Mouse (Mus musculus): ENCODE data around the gene Rimkla. TPM values are rescaled to one million over a fixed set of nuclear protein-coding genes. Genes with fewer than 3 reads are reported as not detected.

Gene Rimkla
- polyA plus RNA-seq, 1 experiment from 2014 or later, result 6.5 TPM

DNA sequence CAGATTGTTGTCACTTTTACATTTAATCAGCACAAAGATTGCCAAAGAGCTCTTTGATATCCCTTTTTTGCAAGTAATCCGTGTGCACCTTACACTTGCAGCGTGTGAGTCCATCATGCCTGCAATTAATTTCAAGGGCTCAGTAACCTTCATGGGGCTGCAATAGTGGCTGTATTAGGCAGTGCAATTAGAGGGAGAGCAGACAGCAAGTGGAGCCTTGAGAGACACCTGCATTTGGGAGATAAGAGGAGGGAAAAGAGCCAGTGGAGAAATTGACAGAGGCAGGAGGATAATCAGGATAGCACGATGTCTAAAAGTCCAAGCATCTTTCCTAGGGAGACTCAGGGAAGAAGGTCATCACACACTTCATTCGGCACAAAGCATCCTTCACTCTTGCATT, 31.1 kb upstream of the Rimkla start:
- no peaks in the 10 kb centered on the region for H3K36me3 ChIP-seq
- H3K4me2 ChIP-seq, result no peak overlapping the region
- ATAC-seq (ENCODE audit: insufficient number of reproducible peaks, low FRiP score), result no peak
- no peak overlapping the region for H3K9ac ChIP-seq
- no peak overlapping the region for H3K27ac ChIP-seq (ENCODE audit: poor library complexity, severe bottlenecking)
- H3K27me3 ChIP-seq (replicated peaks), result no peaks in the 10 kb centered on the region
- H3K4me3 ChIP-seq, result no peak overlapping the region
- H3K4me1 ChIP-seq (replicated peaks), result no peaks in the 10 kb centered on the region
- H3K9me3 ChIP-seq (replicated peaks), result no peaks in the 10 kb centered on the region
- 73% methylated on average over 4 of the region's 4 CpGs for WGBS

DNA sequence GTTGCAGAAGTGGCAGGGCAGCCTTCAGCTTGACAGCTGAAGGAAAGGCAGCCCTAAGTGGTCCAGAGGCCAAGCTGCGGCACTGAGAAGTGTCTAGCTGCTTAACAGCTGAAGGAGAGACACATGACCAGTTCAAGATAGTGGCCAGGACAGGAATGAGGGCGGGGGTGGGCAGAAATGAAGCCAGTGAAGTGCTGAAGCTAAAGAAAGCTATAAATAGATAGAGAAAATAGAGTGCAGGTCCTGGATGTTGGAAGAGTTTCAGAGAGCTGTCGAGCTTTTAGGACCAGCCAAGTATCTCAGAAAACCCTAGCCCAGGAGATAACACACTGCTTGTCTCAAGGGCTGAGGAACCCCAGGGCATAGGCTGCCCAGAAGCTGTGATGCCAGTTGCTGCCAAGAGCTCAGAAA, 20.3 kb upstream of the Rimkla start:
- peak overlapping the region; percentile 52 for H3K4me2 ChIP-seq
- no peaks in the 10 kb centered on the region for H3K27me3 ChIP-seq (replicated peaks)
- no peak overlapping the region for H3K9ac ChIP-seq
- 6% methylated on average over 3 of the region's 3 CpGs for WGBS
- H3K4me1 ChIP-seq (replicated peaks), result peaks cover 17% of the 10 kb centered on the region
- H3K9me3 ChIP-seq (replicated peaks), result no peaks in the 10 kb centered on the region
- ATAC-seq (ENCODE audit: insufficient number of reproducible peaks, low FRiP score), result peak; percentile 85
- H3K4me3 ChIP-seq, result no peak overlapping the region
- H3K36me3 ChIP-seq, result no peaks in the 10 kb centered on the region
- H3K27ac ChIP-seq (ENCODE audit: poor library complexity, severe bottlenecking), result peak overlapping the region; percentile 91

DNA sequence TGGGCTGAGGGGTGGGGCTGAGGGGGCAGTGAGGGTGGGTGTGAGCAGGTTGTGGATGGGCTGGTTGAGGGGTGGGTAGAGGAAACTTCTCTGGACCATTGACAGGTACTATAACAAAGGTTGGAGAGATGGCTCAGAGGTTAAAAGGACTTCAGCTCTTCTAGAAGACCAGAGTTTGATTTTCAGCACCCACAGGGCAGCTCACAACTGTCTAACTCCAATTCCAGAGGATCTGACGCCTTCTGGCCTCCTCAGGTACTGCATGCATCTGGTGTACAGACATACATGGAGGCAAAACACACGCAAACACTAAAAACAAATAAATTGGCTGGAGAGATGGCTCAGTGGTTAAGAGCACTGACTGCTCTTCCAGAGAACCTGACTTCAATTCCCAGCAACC, 19.2 kb upstream of the Rimkla start:
- 72% methylated on average over 2 of the region's 2 CpGs for WGBS
- no peaks in the 10 kb centered on the region for H3K27me3 ChIP-seq (replicated peaks)
- no peak overlapping the region for H3K9ac ChIP-seq
- no peak overlapping the region for H3K27ac ChIP-seq (ENCODE audit: poor library complexity, severe bottlenecking)
- ATAC-seq (ENCODE audit: insufficient number of reproducible peaks, low FRiP score), result no peak
- H3K4me1 ChIP-seq (replicated peaks), result peaks cover 17% of the 10 kb centered on the region
- no peak overlapping the region for H3K4me3 ChIP-seq
- H3K9me3 ChIP-seq (replicated peaks), result no peaks in the 10 kb centered on the region
- H3K36me3 ChIP-seq, result no peaks in the 10 kb centered on the region
- H3K4me2 ChIP-seq, result no peak overlapping the region

DNA sequence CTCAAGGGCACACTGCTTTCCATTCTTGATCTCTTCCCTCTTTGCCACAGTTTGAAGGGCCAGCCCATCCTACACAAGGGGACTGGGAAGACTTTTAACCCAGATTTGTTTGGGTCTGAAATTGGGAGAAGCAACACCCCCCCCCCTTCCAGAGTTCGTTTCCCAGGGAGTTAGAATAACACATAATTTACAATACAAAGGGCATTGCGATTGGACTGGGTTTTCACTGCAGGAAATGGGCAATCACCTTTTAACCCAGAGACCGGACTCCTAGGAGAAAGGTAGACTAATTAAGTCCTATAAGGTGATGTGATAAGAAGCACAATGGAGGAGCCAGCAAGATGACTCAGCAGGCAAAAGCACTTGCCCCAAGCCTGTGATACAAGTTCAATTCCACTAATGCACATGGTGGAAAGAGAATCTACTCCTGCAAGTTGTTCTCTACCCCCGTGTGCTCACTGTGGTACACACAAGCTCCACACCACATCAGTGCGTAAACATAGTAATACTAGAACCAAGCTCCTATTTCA, 6.0 kb upstream of the Rimkla start:
- H3K4me1 ChIP-seq (replicated peaks), result no peaks in the 10 kb centered on the region
- WGBS, result 71% methylated on average over 5 of the region's 5 CpGs
- H3K9me3 ChIP-seq (replicated peaks), result no peaks in the 10 kb centered on the region
- no peak overlapping the region for H3K4me2 ChIP-seq
- H3K27me3 ChIP-seq (replicated peaks), result peaks cover 29% of the 10 kb centered on the region
- H3K9ac ChIP-seq, result no peak overlapping the region
- no peak for ATAC-seq (ENCODE audit: insufficient number of reproducible peaks, low FRiP score)
- no peak overlapping the region for H3K27ac ChIP-seq (ENCODE audit: poor library complexity, severe bottlenecking)
- no peaks in the 10 kb centered on the region for H3K36me3 ChIP-seq
- H3K4me3 ChIP-seq, result no peak overlapping the region

- WGBS, result 40% methylated on average over 10 of the region's 10 CpGs
- H3K27ac ChIP-seq (ENCODE audit: poor library complexity, severe bottlenecking), result 0 out of 2 replicates have a peak overlapping the region, but pooled peaks have one; percentile 9
Observed at GRCm38 (mm10) chr4:119492933-119493327, 502 bp upstream of the Rimkla start.

DNA sequence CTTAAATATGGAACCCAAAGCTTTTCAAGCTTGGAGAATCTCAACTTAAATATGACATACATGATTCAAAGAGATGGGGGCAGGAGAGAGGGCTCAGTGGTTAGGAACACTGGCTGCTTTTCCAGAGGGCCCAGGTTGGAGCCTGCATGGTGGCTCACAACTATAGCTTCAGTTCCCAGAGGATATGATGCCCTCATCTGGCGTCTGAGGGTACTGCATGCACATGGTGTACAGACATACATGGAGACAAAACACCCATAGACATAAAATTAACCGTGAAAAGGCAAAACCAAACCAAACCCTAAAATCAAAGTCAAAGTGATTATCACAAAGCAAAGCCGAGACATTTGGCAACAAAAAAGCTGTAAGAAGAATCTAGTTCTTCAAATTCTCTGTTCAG, 1.6 kb downstream of the Rimkla start:
- Histone ChIP-seq H3K4me2 (no peak overlapping the region), H3K36me3 (no peaks in the 10 kb centered on the region), H3K4me3 (no peak overlapping the region), H3K27ac (ENCODE audit: poor library complexity, severe bottlenecking) (no peak overlapping the region), H3K9me3 (replicated peaks) (no peaks in the 10 kb centered on the region), H3K27me3 (replicated peaks) (peaks cover 27% of the 10 kb centered on the region), H3K9ac (no peak overlapping the region), H3K4me1 (replicated peaks) (peaks cover 4% of the 10 kb centered on the region)
- no peak for ATAC-seq (ENCODE audit: insufficient number of reproducible peaks, low FRiP score)
- WGBS, result 67% methylated on average over 3 of the region's 3 CpGs

More at GRCm38 (mm10) chr4:119492933-119493327, 502 bp upstream of the Rimkla start:
- Histone ChIP-seq H3K4me1 (replicated peaks) (peaks cover 4% of the 10 kb centered on the region), H3K9ac (peak overlapping the region; percentile 67), H3K4me3 (peak overlapping the region; percentile 63), H3K9me3 (replicated peaks) (no peaks in the 10 kb centered on the region), H3K36me3 (no peaks in the 10 kb centered on the region), H3K27me3 (replicated peaks) (peaks cover 38% of the 10 kb centered on the region), H3K4me2 (peak overlapping the region; percentile 90)
- ATAC-seq (ENCODE audit: insufficient number of reproducible peaks, low FRiP score), result no peak

GRCm38 (mm10) chr4:119489666-119490065, 2.8 kb downstream of the Rimkla start:
- no peaks in the 10 kb centered on the region for H3K36me3 ChIP-seq
- no peak overlapping the region for H3K9ac ChIP-seq
- H3K27ac ChIP-seq (ENCODE audit: poor library complexity, severe bottlenecking), result no peak overlapping the region
- no peak overlapping the region for H3K4me3 ChIP-seq
- peaks cover 4% of the 10 kb centered on the region for H3K4me1 ChIP-seq (replicated peaks)
- 91% methylated on average over 10 of the region's 10 CpGs for WGBS
- H3K27me3 ChIP-seq (replicated peaks), result peaks cover 21% of the 10 kb centered on the region
- H3K9me3 ChIP-seq (replicated peaks), result no peaks in the 10 kb centered on the region
- H3K4me2 ChIP-seq, result no peak overlapping the region
- ATAC-seq (ENCODE audit: insufficient number of reproducible peaks, low FRiP score), result no peak

- Histone ChIP-seq H3K27me3 (replicated peaks) (0 out of 2 replicates have a peak, but pooled peaks cover 5% of the 10 kb centered on the region), H3K36me3 (no peaks in the 10 kb centered on the region), H3K4me2 (no peak overlapping the region), H3K4me3 (no peak overlapping the region), H3K9ac (no peak overlapping the region), H3K9me3 (replicated peaks) (no peaks in the 10 kb centered on the region), H3K27ac (ENCODE audit: poor library complexity, severe bottlenecking) (no peak overlapping the region), H3K4me1 (replicated peaks) (0 out of 2 replicates have a peak, but pooled peaks cover 5% of the 10 kb centered on the region)
- WGBS, result 71% methylated on average over 7 of the region's 7 CpGs
- no peak for ATAC-seq (ENCODE audit: insufficient number of reproducible peaks, low FRiP score)
Observed at GRCm38 (mm10) chr4:119484882-119485281, 7.5 kb downstream of the Rimkla start.

DNA sequence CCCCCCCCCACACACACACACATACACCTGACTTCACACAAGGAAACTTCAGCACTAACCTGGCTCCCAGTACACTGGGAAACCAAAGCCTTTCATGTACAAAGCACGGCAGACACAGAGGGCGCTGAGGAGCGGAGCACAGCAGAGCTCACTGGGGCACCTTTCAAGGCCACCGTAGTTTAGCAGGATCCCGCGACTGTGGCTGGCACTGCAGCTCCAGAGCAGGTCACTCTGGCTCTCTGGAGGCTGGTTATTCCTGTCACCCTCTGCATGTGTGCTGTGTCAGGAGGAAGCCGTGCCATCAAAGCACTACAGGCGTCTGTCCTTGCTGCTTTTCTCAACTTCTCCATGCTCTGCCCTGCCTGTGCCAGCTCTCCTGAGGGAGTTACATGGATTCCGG, 9.4 kb downstream of the Rimkla start:
- WGBS, result 48% methylated on average over 9 of the region's 9 CpGs
- no peaks in the 10 kb centered on the region for H3K36me3 ChIP-seq
- H3K27me3 ChIP-seq (replicated peaks), result 0 out of 2 replicates have a peak, but pooled peaks cover 5% of the 10 kb centered on the region
- H3K9ac ChIP-seq, result no peak overlapping the region
- no peaks in the 10 kb centered on the region for H3K9me3 ChIP-seq (replicated peaks)
- H3K4me1 ChIP-seq (replicated peaks), result 0 out of 2 replicates have a peak, but pooled peaks cover 5% of the 10 kb centered on the region
- ATAC-seq (ENCODE audit: insufficient number of reproducible peaks, low FRiP score), result no peak
- H3K27ac ChIP-seq (ENCODE audit: poor library complexity, severe bottlenecking), result no peak overlapping the region
- no peak overlapping the region for H3K4me2 ChIP-seq
- H3K4me3 ChIP-seq, result no peak overlapping the region

- Histone ChIP-seq H3K9ac (no peak overlapping the region), H3K27ac (ENCODE audit: poor library complexity, severe bottlenecking) (no peak overlapping the region), H3K4me1 (replicated peaks) (peaks cover 8% of the 10 kb centered on the region), H3K36me3 (no peaks in the 10 kb centered on the region), H3K4me3 (no peak overlapping the region), H3K4me2 (no peak overlapping the region), H3K27me3 (replicated peaks) (0 out of 2 replicates have a peak, but pooled peaks cover 3% of the 10 kb centered on the region), H3K9me3 (replicated peaks) (no peaks in the 10 kb centered on the region)
- ATAC-seq (ENCODE audit: insufficient number of reproducible peaks, low FRiP score), result no peak
- WGBS, result 26% methylated on average over 5 of the region's 5 CpGs
Observed at GRCm38 (mm10) chr4:119473150-119473549, 19.3 kb downstream of the Rimkla start.

GRCm38 (mm10) chr4:119472545-119472944, 19.9 kb downstream of the Rimkla start:
- Histone ChIP-seq H3K4me2 (no peak overlapping the region), H3K9me3 (replicated peaks) (no peaks in the 10 kb centered on the region), H3K9ac (no peak overlapping the region), H3K27me3 (replicated peaks) (0 out of 2 replicates have a peak, but pooled peaks cover 5% of the 10 kb centered on the region), H3K4me1 (replicated peaks) (peaks cover 8% of the 10 kb centered on the region), H3K36me3 (no peaks in the 10 kb centered on the region), H3K4me3 (no peak overlapping the region), H3K27ac (ENCODE audit: poor library complexity, severe bottlenecking) (no peak overlapping the region)
- WGBS, result 85% methylated on average over 9 of the region's 9 CpGs
- no peak for ATAC-seq (ENCODE audit: insufficient number of reproducible peaks, low FRiP score)
